Mouse (Mus musculus) midbrain, embryonic 12.5 days (tissue): ENCODE data around the gene Nprl2. TPM values are rescaled to one million over a fixed set of nuclear protein-coding genes. Genes with fewer than 3 reads are reported as not detected.

Experiments used
- polyA plus RNA-seq: library from polyadenylated mRNA; unstranded; fragments of >200 nt; fragmentation: Nextera tagmentation; extraction: Ambion mirVana; gene quantifications from 2 replicates; pipeline ENCODE4 v1.2.1, GENCODE M21; 2016

Nprl2 gene
- polyA plus RNA-seq, 1 experiment from 2014 or later: 48.4 TPM

Other genes starting within 250 kb of the Nprl2 start
- gene Cish, start 246.2 kb upstream of the Nprl2 start, polyA plus RNA-seq: 6.6 and 6.8 TPM in 2 replicates
- gene Hemk1, start 203.9 kb upstream of the Nprl2 start, polyA plus RNA-seq: 13.3 and 14.9 TPM in 2 replicates
- gene 6430571L13Rik, start 201.6 kb upstream of the Nprl2 start, polyA plus RNA-seq: 3.1 and 4.2 TPM in 2 replicates
- 3.7 and 4.1 TPM in 2 replicates for gene Cacna2d2, start 142.6 kb upstream of the Nprl2 start, polyA plus RNA-seq
- gene Tmem115, start 8.3 kb upstream of the Nprl2 start, polyA plus RNA-seq: 43.6 TPM in 2 replicates
- 19.3 and 19.4 TPM in 2 replicates for gene Cyb561d2, start within 50 bp of the Nprl2 start, polyA plus RNA-seq
- 1.1 and 2.6 TPM in 2 replicates for gene Zmynd10, start 5.1 kb downstream of the Nprl2 start, polyA plus RNA-seq
- 43.6 and 48.9 TPM in 2 replicates for gene Rassf1, start 9.3 kb downstream of the Nprl2 start, polyA plus RNA-seq
- 90.1 and 95.0 TPM in 2 replicates for gene Tusc2, start 21.0 kb downstream of the Nprl2 start, polyA plus RNA-seq
- gene Hyal2, start 25.7 kb downstream of the Nprl2 start, polyA plus RNA-seq: 112 and 116 TPM in 2 replicates
- gene Hyal1, start 34.7 kb downstream of the Nprl2 start, polyA plus RNA-seq: 9.0 and 10.1 TPM in 2 replicates
- 14.5 and 14.7 TPM in 2 replicates for gene Naa80, start 36.7 kb downstream of the Nprl2 start, polyA plus RNA-seq
- gene Hyal3, start 38.6 kb downstream of the Nprl2 start, polyA plus RNA-seq: 0.41 and 1.1 TPM in 2 replicates
- gene Ifrd2, start 45.4 kb downstream of the Nprl2 start, polyA plus RNA-seq: 20.1 and 21.1 TPM in 2 replicates
- gene Sema3b, start 67.0 kb downstream of the Nprl2 start, polyA plus RNA-seq: 3.2 TPM in 2 replicates
- gene Gnai2, start 93.1 kb downstream of the Nprl2 start, polyA plus RNA-seq: 635 and 641 TPM in 2 replicates
- gene Slc38a3, start 127.3 kb downstream of the Nprl2 start, polyA plus RNA-seq: 13.9 and 14.8 TPM in 2 replicates
- 1.9 and 2.7 TPM in 2 replicates for gene Gnat1, start 137.5 kb downstream of the Nprl2 start, polyA plus RNA-seq
- 30.6 and 33.7 TPM in 2 replicates for gene Sema3f, start 168.2 kb downstream of the Nprl2 start, polyA plus RNA-seq
- 266 and 271 TPM in 2 replicates for gene Rbm5, start 228.8 kb downstream of the Nprl2 start, polyA plus RNA-seq